Mouse (Mus musculus): ENCODE data around the gene Tuba8. TPM values are rescaled to one million over a fixed set of nuclear protein-coding genes. Genes with fewer than 3 reads are reported as not detected.

The Tuba8 gene
- total RNA-seq, 2 experiments from 2014 or later, result 162 to 166 TPM

DNA sequence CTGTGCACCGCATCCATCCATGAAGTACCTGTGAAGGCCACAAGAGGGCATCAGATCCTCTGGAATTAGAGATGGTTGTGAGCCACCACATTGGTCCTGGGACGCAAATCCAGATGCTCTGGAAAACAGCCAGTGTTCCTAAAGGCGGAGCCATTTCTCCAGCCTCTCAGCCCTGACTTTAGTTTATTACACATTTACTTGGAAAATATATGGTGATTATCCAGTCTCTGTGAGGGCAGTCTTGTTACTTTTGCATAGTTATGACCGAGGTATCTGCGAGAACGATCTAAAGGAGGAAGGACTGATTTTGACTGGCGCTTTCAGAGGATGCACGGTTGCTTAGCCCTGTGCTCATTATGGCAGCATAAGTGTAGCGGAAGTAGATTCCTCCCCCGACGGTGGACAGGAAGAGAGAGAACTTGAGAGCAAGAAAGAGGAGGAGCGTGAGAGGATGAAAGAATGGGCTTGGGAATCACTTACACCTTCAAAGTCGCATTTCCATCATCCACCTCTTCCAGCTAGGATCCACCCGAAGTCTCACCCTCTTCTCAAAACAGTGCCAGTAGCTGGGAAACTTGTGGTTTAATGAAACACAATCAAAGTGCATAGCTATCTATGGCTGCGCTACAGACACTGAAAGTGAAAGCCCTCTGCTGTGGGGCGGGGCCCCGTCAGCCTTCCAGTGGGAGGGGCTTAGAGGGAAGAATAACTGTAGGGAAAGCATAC is 61.7 kb downstream of the Tuba8 start:
- DNase-seq (ENCODE audit: low spot score), result peak; percentile 47
- intact Hi-C loops (cut with DNase I), result loop anchor here (1.0 to 5.0 kb wide), 3 partner anchors 65 to 261 kb away; no protein-coding TSS in a partner anchor

DNA sequence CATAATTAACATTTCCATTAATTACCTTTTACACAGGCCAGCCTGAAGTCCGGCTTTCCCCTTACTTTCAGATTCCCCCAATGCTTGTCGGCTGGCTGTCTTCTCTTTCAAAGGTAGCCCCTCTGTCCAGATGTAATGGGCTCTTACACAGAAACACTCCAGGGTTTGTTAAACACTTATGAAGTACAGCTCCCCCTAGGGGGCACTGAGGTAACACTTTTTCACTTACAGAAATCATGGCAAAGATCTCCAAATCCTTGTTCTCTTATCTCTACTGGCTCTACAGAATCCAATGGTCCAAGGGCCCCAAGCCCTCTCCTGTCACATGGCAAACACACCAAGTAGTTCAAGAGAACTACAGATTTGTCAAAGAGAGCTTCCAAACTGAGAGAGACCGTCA is 63.9 kb downstream of the Tuba8 start:
- DNase-seq (ENCODE audit: low spot score), result no peak
- intact Hi-C loops (cut with DNase I), result loop anchor here (5.0 kb wide), 1 partner anchor 63 kb away; no protein-coding TSS in a partner anchor

Other genes starting within 250 kb of the Tuba8 start
- 100 to 1,000 TPM; 123 to 140 TPM for gene Mical3, start 79.7 kb upstream of the Tuba8 start, total RNA-seq (2021)
- gene Pex26, start 27.0 kb upstream of the Tuba8 start, total RNA-seq (2021), result 1 to 10 TPM; 6.9 to 7.1 TPM
- gene Usp18, start 35.2 kb downstream of the Tuba8 start, total RNA-seq (2021), result 1 to 10 TPM; 1.1 to 1.5 TPM
- under 1 TPM; 0.21 to 0.28 TPM for gene Slc6a13, start 89.5 kb downstream of the Tuba8 start, total RNA-seq (2021)
- under 1 TPM in 1 of 2 experiments, not detected in 1; 0.22 TPM for gene Slc6a12, start 132.4 kb downstream of the Tuba8 start, total RNA-seq (2021)